ENCODE assay signal across 8 mouse cellular contexts in the genomic region with DNA sequence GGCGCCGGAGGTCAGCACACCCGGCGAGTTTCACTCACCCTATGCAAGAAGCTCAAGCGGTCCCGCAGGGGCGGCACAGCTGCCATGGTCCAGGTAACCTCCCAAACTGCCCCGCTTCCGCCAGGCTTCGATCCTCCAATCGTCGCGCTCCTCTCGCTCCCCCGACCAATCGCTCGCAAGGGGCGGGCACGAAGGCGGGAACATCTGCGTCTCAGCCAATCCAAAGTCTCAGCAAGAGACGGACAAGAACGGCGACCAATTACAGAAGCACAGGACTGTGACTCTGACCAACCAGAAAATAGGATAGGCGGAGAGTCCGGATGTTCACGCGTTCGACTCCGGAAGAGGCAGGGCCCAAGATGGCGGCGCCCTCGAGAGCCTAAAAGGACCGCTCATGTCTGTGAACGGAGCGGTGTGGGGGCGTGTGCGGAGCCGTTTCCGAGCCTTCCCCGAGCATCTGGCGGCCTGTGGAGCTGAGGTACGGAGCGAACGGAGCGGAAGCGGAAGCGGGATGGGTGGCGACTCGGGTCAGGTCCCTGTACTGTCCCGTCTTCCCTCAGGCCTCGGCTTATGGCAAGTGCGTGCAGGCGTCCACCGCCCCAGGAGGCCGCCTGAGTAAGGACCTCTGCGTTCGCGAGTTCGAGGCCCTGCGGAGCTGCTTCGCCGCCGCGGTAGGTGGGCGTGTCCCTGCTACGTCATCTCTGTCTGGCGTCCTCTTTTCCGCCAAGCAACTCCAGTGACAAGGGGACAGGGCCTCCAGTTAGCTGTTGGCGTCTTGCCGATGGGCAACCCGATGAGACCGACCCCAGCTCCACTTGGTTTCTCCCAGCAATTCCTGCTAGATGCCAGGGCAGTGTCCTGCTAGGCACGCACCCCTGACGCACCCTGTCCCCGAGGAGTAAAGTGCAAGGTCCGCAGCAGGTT. TPM values are rescaled to one million over a fixed set of nuclear protein-coding genes. Genes with fewer than 3 reads are reported as not detected.
DNase-seq lines count a peak whose midpoint lies in the region; ATAC-seq and TF ChIP-seq lines count a peak whose summit lies in the region.

A gene (minus strand): TSS at position 144 of the 924 bp plus-strand sequence.
A gene (plus strand): TSS at position 341 of the 924 bp plus-strand sequence.

- no peaks in the 10 kb centered on the region for H3K27me3 ChIP-seq in Patski
- no peaks in the 10 kb centered on the region for H3K27me3 ChIP-seq in hindbrain, embryonic 13.5 days

- peak; percentile 100 for DNase-seq in Patski (ENCODE audit: low read depth, low spot score)
- peak; percentile 97 to 100 for DNase-seq in cerebellum, postnatal 14 days
- DNase-seq in frontal cortex, postnatal 14 days (ENCODE audit: low spot score in 2 of 2) = peak; percentile 99 to 100
- peak; percentile 96 to 100 for DNase-seq in layer of hippocampus, postnatal 25 days (ENCODE audit: extremely low spot score in 1 of 2, low spot score in 1 of 2)
- DNase-seq in lung, postnatal 25 days (ENCODE audit: low spot score) = peak; percentile 97
- peak; percentile 97 for DNase-seq in retina, embryonic 14.5 days (ENCODE audit: low spot score)
- DNase-seq in thymus, postnatal 4 days = peak; percentile 96

- in situ Hi-C loops in Patski (cut with MboI; ENCODE audit: low pct_unique_long_range_greater_than_20kb) = loop anchor here (5.0 kb wide), 2 partner anchors 72 to 177 kb away; no protein-coding TSS in a partner anchor

- peaks cover 37% of the 10 kb centered on the region for H3K36me3 ChIP-seq in hindbrain, embryonic 13.5 days

- peak within 1 kb of the TSS; percentile 96 for H3K4me2 ChIP-seq in hindbrain, embryonic 13.5 days

- peak within 1 kb of the TSS; percentile 94 for H3K27ac ChIP-seq in hindbrain, embryonic 13.5 days

- peak; percentile 95 for ATAC-seq in Patski
- peak; percentile 97 for ATAC-seq in hindbrain, embryonic 13.5 days (ENCODE audit: low FRiP score)

- peak within 1 kb of the TSS; percentile 95 for H3K9ac ChIP-seq in hindbrain, embryonic 13.5 days

- H3K9me3 ChIP-seq in hindbrain, embryonic 13.5 days = no peaks in the 10 kb centered on the region

- H3K4me1 ChIP-seq in hindbrain, embryonic 13.5 days (replicated peaks) = peaks cover 36% of the 10 kb centered on the region

- CTCF ChIA-PET in Patski (lab: Charles Lee) = interaction anchor here (1.5 to 2.0 kb wide), 4 partner anchors 10 to 189 kb away, joined by 4 to 6 read pairs (median 5); no protein-coding TSS in a partner anchor

- TF ChIP-seq CTCF in Patski (IDR thresholded peaks at IDR 0.05) = no peak

- peak within 1 kb of the TSS; percentile 82 for H3K4me3 ChIP-seq in hindbrain, embryonic 13.5 days

- WGBS in hindbrain, embryonic 13.5 days = under 1% methylated on average over 77 of the region's 77 CpGs

- POLR2A ChIA-PET in Patski (lab: Charles Lee) = interaction anchor here (0.7 to 1.2 kb wide), 3 partner anchors 9 to 217 kb away, joined by 3 to 4 read pairs (median 3); no protein-coding TSS in a partner anchor

RNA-seq across cellular contexts. Expression of the first gene that starts in this region (rescaled TPM):
- polyA plus RNA-seq in Patski (2021) = 19.7 TPM
- 19.3 and 19.8 TPM in 2 replicates for polyA plus RNA-seq in hindbrain, embryonic 13.5 days (2015; fragmentation: Nextera tagmentation; extraction: Ambion mirVana)
- 10 to 100 TPM; 15.8 to 17.6 TPM for total RNA-seq in layer of hippocampus, postnatal 25 days (2021)

RNA-seq across cellular contexts. Expression of the second gene that starts in this region (rescaled TPM):
- 57.3 TPM for polyA plus RNA-seq in Patski (2021)
- polyA plus RNA-seq in hindbrain, embryonic 13.5 days (2015; fragmentation: Nextera tagmentation; extraction: Ambion mirVana) = 52.7 and 57.0 TPM in 2 replicates
- total RNA-seq in layer of hippocampus, postnatal 25 days (2021) = 10 to 100 TPM; 36.0 to 45.9 TPM

Comparison
In these comparisons a context has a peak if more than half of its experiments do, and no peak if none do; other contexts are left out.
1. Peak in every context shown above with its lines: DNase-seq, ATAC-seq, H3K4me3 ChIP-seq and H3K27ac ChIP-seq.